Mouse (Mus musculus) adrenal gland, postnatal 10 days (tissue): Measurements from ENCODE around the gene Tfip11. TPM values are rescaled to one million over a fixed set of nuclear protein-coding genes. Genes with fewer than 3 reads are reported as not detected.

Experiments
- DNase-seq: peaks from one replicate; pipeline ENCODE4 v3.0.0; 2021; ENCODE audit warnings: mixed read lengths
- total RNA-seq, 2 experiments: library from RNA; stranded (reverse); gene quantifications; 2 replicates each; pipeline ENCODE4 v1.2.3; 2021

The Tfip11 gene
- total RNA-seq, 2 experiments from 2014 or later = 28.4 to 32.3 TPM

GRCm38 (mm10) chr5:112320379-112320778 lies 5.8 kb upstream of the Tfip11 start:
- DNase-seq = no peak

GRCm38 (mm10) chr5:112320936-112321335 lies 5.2 kb upstream of the Tfip11 start:
- DNase-seq = no peak

GRCm38 (mm10) chr5:112321376-112321775 lies 4.8 kb upstream of the Tfip11 start:
- no peak for DNase-seq

GRCm38 (mm10) chr5:112323246-112323645 lies 2.9 kb upstream of the Tfip11 start:
- peak; percentile 43 for DNase-seq

- DNase-seq = peak; percentile 77
These were observed 1.3 kb upstream of the Tfip11 start for GRCm38 (mm10) chr5:112324637-112325545.

- DNase-seq = no peak
These were observed 370 bp downstream of the Tfip11 start for GRCm38 (mm10) chr5:112326446-112327009.

- no peak for DNase-seq
These were observed 1.7 kb downstream of the Tfip11 start for GRCm38 (mm10) chr5:112327854-112328253.

- no peak for DNase-seq
These were observed 3.8 kb downstream of the Tfip11 start for GRCm38 (mm10) chr5:112329805-112330564.

- DNase-seq = peak; percentile 74
These were observed 9.3 kb downstream of the Tfip11 start for GRCm38 (mm10) chr5:112335473-112335872.

- no peak for DNase-seq
These were observed 10.8 kb downstream of the Tfip11 start for GRCm38 (mm10) chr5:112337004-112337403.

- DNase-seq = no peak
These were observed 13.1 kb downstream of the Tfip11 start for GRCm38 (mm10) chr5:112339215-112339614.

GRCm38 (mm10) chr5:112342463-112343204 lies 16.5 kb downstream of the Tfip11 start, which contains the start of the genes Srrd and Hps4:
TSS of gene Srrd (minus strand) at chr5:112343040.
TSS of gene Hps4 (plus strand) at chr5:112343083.
- peak; percentile 94 for DNase-seq

GRCm38 (mm10) chr5:112343205-112343595 lies 17.0 kb downstream of the Tfip11 start:
- DNase-seq = no peak

- no peak for DNase-seq
These were observed 18.2 kb downstream of the Tfip11 start for GRCm38 (mm10) chr5:112344092-112344960.

GRCm38 (mm10) chr5:112346211-112346965 lies 20.2 kb downstream of the Tfip11 start:
- DNase-seq = no peak

- no peak for DNase-seq
These were observed 23.0 kb downstream of the Tfip11 start for GRCm38 (mm10) chr5:112349169-112349568.

GRCm38 (mm10) chr5:112355493-112355892 lies 29.3 kb downstream of the Tfip11 start:
- no peak for DNase-seq

- no peak for DNase-seq
These were observed 29.8 kb downstream of the Tfip11 start, which contains the start of gene Gm6583 for GRCm38 (mm10) chr5:112355910-112356309. TSS of gene Gm6583 (minus strand) at chr5:112356033.

- peak; percentile 26 for DNase-seq
These were observed 30.2 kb downstream of the Tfip11 start for GRCm38 (mm10) chr5:112356322-112356721.

- no peak for DNase-seq
These were observed 33.4 kb downstream of the Tfip11 start for GRCm38 (mm10) chr5:112359520-112359919.
